Comparison of ENCODE assay signal across 13 mouse cellular contexts in the genomic region with DNA sequence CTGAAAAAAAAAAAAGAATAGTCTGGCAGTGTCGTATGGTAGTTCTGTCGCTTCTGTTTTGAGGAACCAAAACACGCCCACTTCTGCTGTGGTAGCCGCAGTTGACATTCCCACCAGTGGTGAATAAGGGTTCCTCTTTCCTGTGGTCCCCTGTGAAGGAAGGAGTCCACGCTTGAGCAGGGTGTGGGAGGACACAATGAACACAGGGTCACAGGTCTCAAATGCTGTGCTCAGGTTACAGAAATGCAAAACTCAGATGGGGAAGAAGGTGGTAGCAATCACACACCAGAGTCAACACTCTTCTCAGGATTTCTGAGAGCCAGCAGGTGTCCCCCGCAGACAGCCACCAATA. TPM values are rescaled to one million over a fixed set of nuclear protein-coding genes. Genes with fewer than 3 reads are reported as not detected.
DNase-seq lines count a peak whose midpoint lies in the region; ATAC-seq and TF ChIP-seq lines count a peak whose summit lies in the region.
"Had no signal": no experiment of that assay in that cellular context is flagged by ENCODE, and none has a peak within 500 bp of the region (broad histone marks: within the 10 kb centered on the region; RNA-seq: fewer than 3 reads in every experiment).

No protein-coding gene starts in this region.

- TF ChIP-seq EP300 in heart, adult 2 months (IDR thresholded peaks at IDR 0.05; ENCODE audit: insufficient read depth, low read depth, low read length) = no peak

- TF ChIP-seq POLR2A in heart, adult 2 months (IDR thresholded peaks at IDR 0.05; ENCODE audit: insufficient read depth, low read depth, low read length) = no peak

- H3K9me3 ChIP-seq in heart, embryonic 10.5 days = no peaks in the 10 kb centered on the region
- H3K9me3 ChIP-seq in forebrain, postnatal 0 days (ENCODE audit: low read length) = no peaks in the 10 kb centered on the region
- H3K9me3 ChIP-seq: embryonic facial prominence, embryonic 15.5 days; hindbrain, embryonic 13.5 days had no signal

- H3K79me2 ChIP-seq in heart, adult 2 months (replicated peaks; ENCODE audit: control insufficient read depth, insufficient read depth, low read length) = no peaks in the 10 kb centered on the region

- H3K4me2 ChIP-seq in forebrain, postnatal 0 days (ENCODE audit: low read depth) = no peak overlapping the region
- H3K4me2 ChIP-seq: embryonic facial prominence, embryonic 15.5 days; hindbrain, embryonic 13.5 days had no signal

- peak; percentile 33 to 50 for DNase-seq in heart, adult 2 months
- DNase-seq in heart, embryonic 10.5 days (ENCODE audit: low spot score) = no peak
- peak; percentile 94 for DNase-seq in 416B (ENCODE audit: low read depth)
- DNase-seq in right cerebral cortex, adult 18-20 months = no peak
- no peak for DNase-seq in retina, postnatal 1 day
- DNase-seq in forebrain, postnatal 0 days = no peak

- H3K4me3 ChIP-seq in heart, adult 2 months = no peak overlapping the region
- H3K4me3 ChIP-seq in heart, embryonic 10.5 days = no peak overlapping the region
- H3K4me3 ChIP-seq in forebrain, postnatal 0 days (ENCODE audit: low read depth, low read length) = no peak overlapping the region
- H3K4me3 ChIP-seq: embryonic facial prominence, embryonic 15.5 days; hindbrain, embryonic 13.5 days had no signal

- TF ChIP-seq CTCF in heart, adult 2 months (IDR thresholded peaks at IDR 0.05) = no peak
- no peak for TF ChIP-seq CTCF in forebrain, postnatal 0 days (IDR thresholded peaks at IDR 0.05; ENCODE audit: low read depth)

- H3K9ac ChIP-seq in heart, adult 2 months (ENCODE audit: low read depth, low read length) = no peak overlapping the region
- H3K9ac ChIP-seq in forebrain, postnatal 0 days = no peak overlapping the region
- H3K9ac ChIP-seq: embryonic facial prominence, embryonic 15.5 days; hindbrain, embryonic 13.5 days; liver, embryonic 14.5 days had no signal

- 57% methylated on average over 6 of the region's 6 CpGs for WGBS in heart, adult 2 months
- 70% methylated on average over 6 of the region's 6 CpGs for WGBS in heart, embryonic 10.5 days
- WGBS in forebrain, postnatal 0 days = 79% methylated on average over 6 of the region's 6 CpGs

- peak; percentile 92 for ATAC-seq in common myeloid progenitor, adult 5-6 weeks (replicated peaks; ENCODE audit: low read depth, poor library complexity, severe bottlenecking)
- ATAC-seq in megakaryocyte progenitor cell, adult 5-6 weeks (replicated peaks; ENCODE audit: poor library complexity) = peak; percentile 92
- no peak for ATAC-seq in forebrain, postnatal 0 days

- H3K4me1 ChIP-seq in heart, adult 2 months (ENCODE audit: control insufficient read depth, insufficient read depth, low read length) = no peaks in the 10 kb centered on the region
- no peaks in the 10 kb centered on the region for H3K4me1 ChIP-seq in heart, embryonic 10.5 days
- no peaks in the 10 kb centered on the region for H3K4me1 ChIP-seq in forebrain, postnatal 0 days (ENCODE audit: insufficient read depth)
- H3K4me1 ChIP-seq: embryonic facial prominence, embryonic 15.5 days; hindbrain, embryonic 13.5 days had no signal

- intact Hi-C loops in heart, adult 2 months (cut with DNase I) = loop anchor here (5.0 kb wide), 1 partner anchor 68 kb away; no protein-coding TSS in a partner anchor

- H3K27ac ChIP-seq in heart, adult 2 months = no peak overlapping the region
- no peak overlapping the region for H3K27ac ChIP-seq in heart, embryonic 10.5 days
- H3K27ac ChIP-seq in forebrain, postnatal 0 days (ENCODE audit: low read depth, low read length) = no peak overlapping the region
- H3K27ac ChIP-seq: embryonic facial prominence, embryonic 15.5 days; hindbrain, embryonic 13.5 days; liver, embryonic 14.5 days had no signal

- no peaks in the 10 kb centered on the region for H3K27me3 ChIP-seq in heart, adult 2 months (ENCODE audit: control insufficient read depth, insufficient read depth, low read length)
- no peaks in the 10 kb centered on the region for H3K27me3 ChIP-seq in heart, embryonic 10.5 days (ENCODE audit: insufficient read depth, poor library complexity, severe bottlenecking)
- no peaks in the 10 kb centered on the region for H3K27me3 ChIP-seq in forebrain, postnatal 0 days (ENCODE audit: insufficient read depth, low read length)
- H3K27me3 ChIP-seq: embryonic facial prominence, embryonic 15.5 days; hindbrain, embryonic 13.5 days had no signal

- H3K36me3 ChIP-seq in heart, adult 2 months (ENCODE audit: control insufficient read depth, insufficient read depth, low read length) = no peaks in the 10 kb centered on the region
- no peaks in the 10 kb centered on the region for H3K36me3 ChIP-seq in heart, embryonic 10.5 days
- H3K36me3 ChIP-seq in forebrain, postnatal 0 days (ENCODE audit: insufficient read depth) = no peaks in the 10 kb centered on the region
- H3K36me3 ChIP-seq: embryonic facial prominence, embryonic 15.5 days; hindbrain, embryonic 13.5 days had no signal

RNA-seq across cellular contexts. Expression of gene Slc36a3, which starts 3.5 kb away (rescaled TPM):
- total RNA-seq in heart, adult 2 months (2021) = not detected
- not detected in 2 replicates for polyA plus RNA-seq in heart, adult 2 months (2012; rRNA removed)
- not detected in 2 replicates for polyA plus RNA-seq in heart, embryonic 10.5 days (2016; fragmentation: Nextera tagmentation; extraction: Ambion mirVana)
- total RNA-seq in common myeloid progenitor, adult 5-6 weeks (2017) = not detected in 2 replicates
- not detected in 2 replicates for total RNA-seq in megakaryocyte progenitor cell, adult 5-6 weeks (2015)
- 0.14 TPM in 1 of 2 replicates, not detected in the other for total RNA-seq in megakaryocyte progenitor cell, adult 5-6 weeks (2017)
- total RNA-seq in forebrain, postnatal 0 days (2014; rRNA removed) = not detected in 2 replicates
- polyA plus RNA-seq in forebrain, postnatal 0 days (2015; fragmentation: Nextera tagmentation; extraction: Ambion mirVana) = not detected in 2 replicates
- total RNA-seq: layer of hippocampus, postnatal 10 days had no signal
- polyA plus RNA-seq: embryonic facial prominence, embryonic 15.5 days; hindbrain, embryonic 13.5 days; liver, embryonic 14.5 days had no signal

RNA-seq across cellular contexts. Expression of gene Slc36a2, which starts 29.8 kb away (rescaled TPM):
- total RNA-seq in heart, adult 2 months (2021) = 10 to 100 TPM; 10.6 to 12.1 TPM
- polyA plus RNA-seq in heart, adult 2 months (2012; rRNA removed) = 70.1 and 80.6 TPM in 2 replicates
- 2.2 and 2.8 TPM in 2 replicates for polyA plus RNA-seq in heart, embryonic 10.5 days (2016; fragmentation: Nextera tagmentation; extraction: Ambion mirVana)
- 0.14 TPM in 1 of 2 replicates, not detected in the other for total RNA-seq in common myeloid progenitor, adult 5-6 weeks (2017)
- total RNA-seq in megakaryocyte progenitor cell, adult 5-6 weeks (2015) = 3.1 and 4.7 TPM in 2 replicates
- total RNA-seq in megakaryocyte progenitor cell, adult 5-6 weeks (2017) = 1.7 and 2.6 TPM in 2 replicates
- 0.69 and 1.4 TPM in 2 replicates for total RNA-seq in forebrain, postnatal 0 days (2014; rRNA removed)
- polyA plus RNA-seq in forebrain, postnatal 0 days (2015; fragmentation: Nextera tagmentation; extraction: Ambion mirVana) = 0.08 and 0.40 TPM in 2 replicates
- polyA plus RNA-seq: C2C12 had no signal

RNA-seq across cellular contexts. Expression of gene Slc36a1, which starts 49.1 kb away (rescaled TPM):
- 10 to 100 TPM; 11.4 to 13.2 TPM for total RNA-seq in heart, adult 2 months (2021)
- polyA plus RNA-seq in heart, adult 2 months (2012; rRNA removed) = 11.4 and 11.9 TPM in 2 replicates
- 1.3 TPM in 2 replicates for polyA plus RNA-seq in heart, embryonic 10.5 days (2016; fragmentation: Nextera tagmentation; extraction: Ambion mirVana)
- total RNA-seq in common myeloid progenitor, adult 5-6 weeks (2017) = 5.6 and 6.1 TPM in 2 replicates
- 24.6 and 25.4 TPM in 2 replicates for total RNA-seq in megakaryocyte progenitor cell, adult 5-6 weeks (2015)
- 10.7 and 12.4 TPM in 2 replicates for total RNA-seq in megakaryocyte progenitor cell, adult 5-6 weeks (2017)
- 14.1 and 19.0 TPM in 2 replicates for total RNA-seq in forebrain, postnatal 0 days (2014; rRNA removed)
- polyA plus RNA-seq in forebrain, postnatal 0 days (2015; fragmentation: Nextera tagmentation; extraction: Ambion mirVana) = 1.0 and 1.5 TPM in 2 replicates

RNA-seq across cellular contexts. Expression of gene Gm2a, which starts 57.1 kb away (rescaled TPM):
- total RNA-seq in heart, adult 2 months (2021) = 10 to 100 TPM; 10.3 to 10.8 TPM
- polyA plus RNA-seq in heart, adult 2 months (2012; rRNA removed) = 18.6 and 19.8 TPM in 2 replicates
- 33.5 and 52.0 TPM in 2 replicates for polyA plus RNA-seq in heart, embryonic 10.5 days (2016; fragmentation: Nextera tagmentation; extraction: Ambion mirVana)
- total RNA-seq in common myeloid progenitor, adult 5-6 weeks (2017) = 71.7 and 72.2 TPM in 2 replicates
- 89.0 and 92.0 TPM in 2 replicates for total RNA-seq in megakaryocyte progenitor cell, adult 5-6 weeks (2015)
- 53.6 and 54.6 TPM in 2 replicates for total RNA-seq in megakaryocyte progenitor cell, adult 5-6 weeks (2017)
- 19.9 and 20.2 TPM in 2 replicates for total RNA-seq in forebrain, postnatal 0 days (2014; rRNA removed)
- 46.7 and 48.4 TPM in 2 replicates for polyA plus RNA-seq in forebrain, postnatal 0 days (2015; fragmentation: Nextera tagmentation; extraction: Ambion mirVana)

Comparison
In these comparisons a context has a peak if more than half of its experiments do, and no peak if none do; other contexts are left out.
1. DNase-seq: peak in heart, adult 2 months (2 of 2) and 416B (single experiment); none in heart, embryonic 10.5 days (single experiment), right cerebral cortex, adult 18-20 months (single experiment), retina, postnatal 1 day (single experiment) and forebrain, postnatal 0 days (single experiment).